Mouse (Mus musculus) liver, postnatal 0 days (tissue): ENCODE data around the gene Gfer. TPM values are rescaled to one million over a fixed set of nuclear protein-coding genes. Genes with fewer than 3 reads are reported as not detected.
"Not testable (repeated sequence)": the region's sequence is repeated elsewhere in the genome, so short reads cannot be mapped to it uniquely, and the experiment has no call there.

ENCODE experiments used
- ATAC-seq: fragments of 200-750 bp; cut with Nextera tagmentation; 2 replicates; pipeline ENCODE4 v1.8.0; 2017; ENCODE audit warnings: mild to moderate bottlenecking, moderate library complexity
- DNase-seq: peaks from one replicate; pipeline ENCODE4 v3.0.0-alpha.2; 2016
- H3K27ac ChIP-seq: fragments of 300-500 bp; sonication (generic); 2 replicates; pipeline ENCODE4 v1.5.1; 2014; ENCODE audit warnings: antibody characterized with exemption, moderate library complexity, mild to moderate bottlenecking, low read depth
- H3K27me3 ChIP-seq: fragments of 300-500 bp; sonication (generic); 2 replicates; pipeline ENCODE4 v1.6.1; 2014; ENCODE audit warnings: low read length, control low read depth, mixed read lengths; ENCODE audit not compliant: insufficient read depth
- H3K36me3 ChIP-seq: fragments of 300-500 bp; sonication (generic); replicated peaks from 2 replicates; pipeline ENCODE4 v1.6.1; 2014; ENCODE audit warnings: mild to moderate bottlenecking, control low read depth, low read length, moderate library complexity, mixed read lengths; ENCODE audit not compliant: insufficient read depth
- H3K4me1 ChIP-seq: fragments of 300-500 bp; sonication (generic); 2 replicates; pipeline ENCODE4 v1.6.1; 2014; ENCODE audit warnings: antibody characterized with exemption, mild to moderate bottlenecking, control low read depth; ENCODE audit not compliant: insufficient read depth
- H3K4me2 ChIP-seq: fragments of 300-500 bp; sonication (generic); 2 replicates; pipeline ENCODE4 v1.6.1; 2014; ENCODE audit warnings: low read depth, mild to moderate bottlenecking, low read length, moderate library complexity, mixed read lengths
- H3K4me3 ChIP-seq: fragments of 300-500 bp; sonication (generic); 2 replicates; pipeline ENCODE4 v1.5.1; 2014; ENCODE audit warnings: low read depth, low read length
- H3K9ac ChIP-seq: fragments of 300-500 bp; sonication (generic); replicated peaks from 2 replicates; pipeline ENCODE4 v1.6.1; 2014; ENCODE audit warnings: mild to moderate bottlenecking, moderate library complexity
- H3K9me3 ChIP-seq: fragments of 300-500 bp; sonication (generic); 2 replicates; pipeline ENCODE4 v1.6.1; 2016; ENCODE audit warnings: mild to moderate bottlenecking, control low read depth, low read length, mixed read lengths
- CTCF ChIP-seq: sonication (generic); IDR thresholded peaks from 2 replicates; pipeline ENCODE4 v1.5.1; 2016; ENCODE audit warnings: antibody characterized with exemption, low read depth
- EP300 ChIP-seq: IDR thresholded peaks from 2 replicates; pipeline ENCODE4 v1.6.1; 2016; ENCODE audit warnings: antibody characterized with exemption, low read depth, mild to moderate bottlenecking
- WGBS: fragments of 180-500 bp; shearing (Covaris S2); extraction: QIAGEN DNeasy Blood & Tissue Kit; methylation state at CpG from one replicate; pipeline ENCODE4 v1.1.7; 2014; ENCODE audit not compliant: insufficient replicate concordance; 5-methylcytosine and 5-hydroxymethylcytosine counted together
- polyA plus RNA-seq: library from polyadenylated mRNA; unstranded; fragments of >200 nt; fragmentation: Nextera tagmentation; extraction: Ambion mirVana; gene quantifications from 2 replicates; pipeline ENCODE4 v1.2.1, GENCODE M21; 2015

Gene Gfer
- polyA plus RNA-seq, 1 experiment from 2014 or later = 46.5 TPM

DNA sequence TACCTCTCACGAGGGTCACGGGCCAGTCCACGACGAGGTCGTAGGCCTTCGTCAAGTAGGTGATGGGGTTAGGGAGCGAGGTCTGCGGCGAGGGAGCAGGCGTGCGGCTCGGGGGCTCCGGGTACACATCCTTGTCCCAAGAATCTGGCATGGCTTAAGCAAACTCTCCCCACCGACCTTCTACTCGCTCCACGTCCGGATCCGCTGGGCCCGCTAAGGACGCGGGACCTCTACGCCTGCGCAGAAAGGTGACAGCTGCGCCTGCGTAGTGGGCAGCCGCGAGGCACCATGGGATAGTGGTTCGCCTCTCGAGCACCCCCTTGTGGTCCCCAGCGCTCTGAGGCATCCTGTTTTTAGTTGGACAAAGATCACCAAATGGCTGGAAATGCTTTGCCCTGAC lies 28.2 kb upstream of the Gfer start, which contains the start of gene Ndufb10:
Gene Ndufb10 (minus strand): TSS at position 295 of the 400 bp plus-strand sequence.
- 0% methylated on average over 30 of the region's 30 CpGs for WGBS
- H3K9me3 ChIP-seq = no peaks in the 10 kb centered on the region
- peak within 1 kb of the TSS; percentile 88 for H3K4me2 ChIP-seq
- H3K27me3 ChIP-seq = no peaks in the 10 kb centered on the region
- peak within 1 kb of the TSS; percentile 94 for H3K9ac ChIP-seq
- peak within 1 kb of the TSS; percentile 73 for H3K4me3 ChIP-seq
- peak; percentile 70 for ATAC-seq
- no peak for TF ChIP-seq EP300
- TF ChIP-seq CTCF = peak; percentile 100
- DNase-seq = peak; percentile 98
- peak within 1 kb of the TSS; percentile 85 for H3K27ac ChIP-seq
- peaks cover 16% of the 10 kb centered on the region for H3K36me3 ChIP-seq
- H3K4me1 ChIP-seq = peaks cover 25% of the 10 kb centered on the region

DNA sequence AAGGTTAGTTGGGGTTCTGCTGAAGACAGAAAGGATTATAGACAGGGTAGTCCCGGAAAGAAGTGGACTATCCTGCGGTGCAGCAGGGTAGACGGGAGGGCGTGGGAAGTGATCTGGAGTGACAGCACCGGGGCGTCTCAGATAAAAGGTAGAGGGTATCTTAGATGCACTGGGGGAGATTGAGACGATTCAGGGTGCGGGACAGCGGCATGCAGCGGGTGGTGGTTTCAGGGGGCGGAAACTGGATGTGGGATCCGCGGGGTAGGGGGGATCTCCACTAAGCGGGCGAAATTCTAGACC lies 27.9 kb upstream of the Gfer start:
- H3K27ac ChIP-seq = peak overlapping the region; percentile 85
- peaks cover 16% of the 10 kb centered on the region for H3K36me3 ChIP-seq
- peak overlapping the region; percentile 73 for H3K4me3 ChIP-seq
- H3K9ac ChIP-seq = peak overlapping the region; percentile 94
- DNase-seq = no peak
- no peak for TF ChIP-seq CTCF
- TF ChIP-seq EP300 = no peak; the same call in 1 of the 2 replicates
- H3K9me3 ChIP-seq = no peaks in the 10 kb centered on the region
- ATAC-seq = peak; percentile 21
- H3K4me1 ChIP-seq = peaks cover 28% of the 10 kb centered on the region
- no peaks in the 10 kb centered on the region for H3K27me3 ChIP-seq
- peak overlapping the region; percentile 88 for H3K4me2 ChIP-seq
- 0% methylated on average over 15 of the region's 15 CpGs for WGBS

DNA sequence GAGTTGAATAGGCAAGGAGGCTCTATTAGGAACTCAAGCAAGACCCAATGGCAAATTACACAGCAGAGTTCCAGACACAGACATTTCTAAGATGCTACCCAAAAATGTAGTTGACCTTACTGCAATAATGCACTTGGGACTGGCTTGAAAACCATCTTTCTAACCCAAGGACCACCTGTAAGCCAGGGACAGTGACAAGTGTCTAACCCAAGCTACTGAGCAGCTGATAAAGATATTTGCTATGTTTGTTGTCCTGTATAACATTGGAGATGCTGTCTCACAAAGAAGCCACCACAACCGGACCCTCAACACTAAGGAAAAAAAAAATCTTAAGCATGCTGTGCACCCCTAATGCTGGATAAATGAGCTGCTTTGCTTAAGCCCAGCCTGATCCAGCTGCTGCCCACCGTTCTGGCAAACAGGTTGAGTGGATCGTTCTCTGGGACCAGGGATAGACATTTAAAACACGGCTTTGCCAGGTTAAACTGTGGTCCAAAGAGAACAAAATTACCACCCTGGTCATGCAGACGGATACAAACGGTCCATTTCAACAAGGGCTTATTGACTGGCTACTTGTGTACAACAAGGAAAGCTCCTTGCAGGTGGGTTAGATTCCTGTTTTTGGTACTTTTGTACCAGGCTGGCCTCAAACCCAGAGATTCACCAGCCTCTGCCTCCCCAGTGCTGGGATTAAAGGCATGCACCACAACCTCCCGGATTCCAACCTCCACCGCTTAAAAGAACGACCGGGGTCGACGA lies 27.3 kb upstream of the Gfer start:
- peak overlapping the region; percentile 73 for H3K4me3 ChIP-seq
- no peak for TF ChIP-seq CTCF
- no peak for TF ChIP-seq EP300
- peak overlapping the region; percentile 94 for H3K9ac ChIP-seq
- peak overlapping the region; percentile 88 for H3K4me2 ChIP-seq
- WGBS = under 1% methylated on average over 12 of the region's 12 CpGs
- H3K4me1 ChIP-seq = peaks cover 32% of the 10 kb centered on the region
- peak overlapping the region; percentile 85 for H3K27ac ChIP-seq
- no peaks in the 10 kb centered on the region for H3K27me3 ChIP-seq
- ATAC-seq (no peak), DNase-seq (peak; percentile 13)
- H3K36me3 ChIP-seq = peaks cover 16% of the 10 kb centered on the region
- no peaks in the 10 kb centered on the region for H3K9me3 ChIP-seq

DNA sequence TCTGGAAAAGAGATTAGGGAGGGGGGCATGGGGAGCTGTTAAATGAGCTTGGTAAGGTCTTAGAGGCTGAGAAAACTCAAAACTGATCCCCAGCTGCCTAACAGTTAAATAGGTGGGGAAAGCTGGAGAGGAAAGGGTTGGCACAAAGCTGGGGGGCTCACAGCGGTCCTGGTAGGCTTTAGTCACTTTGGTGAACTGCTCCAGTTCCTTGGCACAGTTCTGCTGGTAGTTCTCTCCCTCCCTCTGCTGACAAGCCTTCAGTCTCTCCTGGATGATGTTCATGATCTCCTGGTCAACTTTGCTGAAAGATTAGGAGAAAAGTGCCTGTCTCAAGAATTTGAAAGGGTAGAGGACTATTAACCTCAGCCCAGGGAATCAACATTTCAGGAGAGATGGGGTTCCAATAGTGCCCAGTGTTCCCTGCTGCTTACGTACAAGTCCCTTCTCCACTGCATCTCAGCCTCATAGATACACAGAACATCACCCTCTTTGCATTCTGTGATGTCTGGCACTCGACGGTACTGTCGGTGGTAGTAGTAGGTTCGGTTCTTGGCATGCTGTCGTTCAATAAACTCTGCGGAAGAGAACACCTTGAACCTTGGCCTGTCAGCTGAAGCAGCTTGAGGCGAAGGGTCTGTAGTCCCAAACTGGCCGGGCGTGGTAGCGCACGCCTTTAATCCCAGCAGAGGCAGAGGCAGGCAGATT lies 26.4 kb upstream of the Gfer start:
- peak overlapping the region; percentile 88 for H3K4me2 ChIP-seq
- no peaks in the 10 kb centered on the region for H3K27me3 ChIP-seq
- peaks cover 19% of the 10 kb centered on the region for H3K36me3 ChIP-seq
- peak overlapping the region; percentile 73 for H3K4me3 ChIP-seq
- H3K4me1 ChIP-seq = peaks cover 32% of the 10 kb centered on the region
- DNase-seq = peak; percentile 21
- WGBS = 32% methylated on average over 13 of the region's 13 CpGs
- no peaks in the 10 kb centered on the region for H3K9me3 ChIP-seq
- H3K9ac ChIP-seq = peak overlapping the region; percentile 94
- TF ChIP-seq CTCF (no peak), EP300 (no peak)
- peak overlapping the region; percentile 85 for H3K27ac ChIP-seq
- ATAC-seq = no peak

DNA sequence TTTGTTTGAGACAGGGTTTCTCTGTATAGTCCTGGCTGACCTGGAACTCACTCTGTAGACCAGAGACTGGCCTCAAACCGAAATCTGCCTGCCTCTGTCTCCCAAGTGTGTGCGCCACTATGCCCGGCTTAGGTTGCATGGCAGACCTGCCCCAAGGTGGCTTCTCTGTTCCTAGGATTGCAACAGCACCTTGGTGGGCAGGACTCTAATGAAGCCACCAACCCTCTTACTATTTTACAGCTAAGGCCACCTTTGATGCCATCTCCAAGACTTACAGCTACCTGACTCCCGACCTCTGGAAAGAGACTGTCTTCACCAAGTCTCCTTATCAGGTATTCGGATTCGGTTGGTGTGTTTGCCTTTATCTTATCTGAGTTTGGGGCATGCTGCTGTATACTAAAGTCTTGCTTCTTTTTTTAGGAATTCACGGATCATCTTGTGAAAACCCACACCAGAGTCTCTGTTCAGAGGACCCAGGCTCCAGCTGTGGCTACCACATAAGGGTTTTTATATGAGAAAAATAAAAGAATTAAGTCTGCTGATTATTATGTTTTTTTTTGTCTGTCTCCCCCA lies 25.5 kb upstream of the Gfer start:
- H3K36me3 ChIP-seq = peaks cover 23% of the 10 kb centered on the region
- peak overlapping the region; percentile 94 for H3K9ac ChIP-seq
- not testable (repeated sequence) for H3K27me3 ChIP-seq, H3K27ac ChIP-seq, ATAC-seq, H3K9me3 ChIP-seq
- WGBS = 25% methylated on average over 7 of the region's 7 CpGs
- H3K4me2 ChIP-seq = peak overlapping the region; percentile 88
- H3K4me3 ChIP-seq = peak overlapping the region; percentile 96
- H3K4me1 ChIP-seq = peaks cover 32% of the 10 kb centered on the region
- DNase-seq = peak; percentile 25

DNA sequence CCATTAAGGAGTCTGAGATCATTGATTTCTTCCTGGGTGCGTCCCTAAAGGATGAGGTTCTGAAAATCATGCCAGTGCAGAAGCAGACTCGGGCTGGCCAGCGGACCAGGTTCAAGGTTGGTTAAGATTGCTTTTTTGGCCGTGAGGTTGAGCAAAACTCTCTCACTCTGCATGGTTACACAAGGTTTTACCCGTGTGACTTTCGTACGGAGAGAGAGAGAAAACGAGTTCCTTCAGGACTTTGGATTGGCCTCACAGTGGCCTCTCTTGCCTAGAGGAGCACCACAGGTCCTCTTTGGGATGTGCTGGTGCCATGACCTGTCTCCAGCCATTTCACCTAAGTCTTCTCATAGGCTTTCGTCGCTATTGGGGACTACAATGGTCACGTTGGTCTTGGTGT lies 24.7 kb upstream of the Gfer start:
- Histone ChIP-seq H3K4me2 (peak overlapping the region; percentile 88), H3K9ac (peak overlapping the region; percentile 94), H3K4me1 (peaks cover 32% of the 10 kb centered on the region), H3K27ac (peak overlapping the region; percentile 93), H3K36me3 (peaks cover 25% of the 10 kb centered on the region), H3K4me3 (peak overlapping the region; percentile 96)
- DNase-seq = peak; percentile 19
- WGBS = under 1% methylated on average over 10 of the region's 11 CpGs
- H3K9me3 ChIP-seq, ATAC-seq, H3K27me3 ChIP-seq: not testable (repeated sequence)
